Mouse (Mus musculus): ENCODE results near the gene BC005537.
"Not testable (repeated sequence)": the region's sequence is repeated elsewhere in the genome, so short reads cannot be mapped to it uniquely, and the experiment has no call there.

Gene BC005537

GRCm38 (mm10) chr13:24801308-24801921 is at the start of gene BC005537:
BC005537 (plus strand) TSS chr13:24801657.
- peak; percentile 26 for DNase-seq (ENCODE audit: low read depth, low spot score)

- DNase-seq (ENCODE audit: low read depth, low spot score), result no peak
These were observed 44.7 kb upstream of the BC005537 start for GRCm38 (mm10) chr13:24756756-24757155.

GRCm38 (mm10) chr13:24757820-24758564 is 43.5 kb upstream of the BC005537 start:
- no peak for DNase-seq (ENCODE audit: low read depth, low spot score)

- no peak for DNase-seq (ENCODE audit: low read depth, low spot score)
These were observed 42.0 kb upstream of the BC005537 start for GRCm38 (mm10) chr13:24759451-24759850.

- DNase-seq (ENCODE audit: low read depth, low spot score), result no peak
These were observed 41.0 kb upstream of the BC005537 start for GRCm38 (mm10) chr13:24760351-24760870.

- DNase-seq (ENCODE audit: low read depth, low spot score), result no peak
These were observed 40.4 kb upstream of the BC005537 start for GRCm38 (mm10) chr13:24761083-24761402.

- peak; percentile 47 for DNase-seq (ENCODE audit: low read depth, low spot score)
These were observed 39.8 kb upstream of the BC005537 start, which contains the start of gene Gmnn for GRCm38 (mm10) chr13:24761403-24762227. Gmnn (minus strand) TSS chr13:24761923.

- DNase-seq (ENCODE audit: low read depth, low spot score), result no peak
These were observed 39.2 kb upstream of the BC005537 start for GRCm38 (mm10) chr13:24762254-24762653.

- DNase-seq (ENCODE audit: low read depth, low spot score), result not testable (repeated sequence)
These were observed 33.6 kb upstream of the BC005537 start for GRCm38 (mm10) chr13:24767809-24768208.

- DNase-seq (ENCODE audit: low read depth, low spot score), result not testable (repeated sequence)
These were observed 30.0 kb upstream of the BC005537 start for GRCm38 (mm10) chr13:24771482-24771881.

- DNase-seq (ENCODE audit: low read depth, low spot score), result no peak
These were observed 25.2 kb upstream of the BC005537 start for GRCm38 (mm10) chr13:24776146-24776844.

GRCm38 (mm10) chr13:24778026-24778425 is 23.4 kb upstream of the BC005537 start:
- no peak for DNase-seq (ENCODE audit: low read depth, low spot score)

GRCm38 (mm10) chr13:24778706-24779380 is 22.6 kb upstream of the BC005537 start:
- DNase-seq (ENCODE audit: low read depth, low spot score), result no peak

- no peak for DNase-seq (ENCODE audit: low read depth, low spot score)
These were observed 19.5 kb upstream of the BC005537 start for GRCm38 (mm10) chr13:24781916-24782315.

- DNase-seq (ENCODE audit: low read depth, low spot score), result no peak
These were observed 15.4 kb upstream of the BC005537 start for GRCm38 (mm10) chr13:24786014-24786490.

- DNase-seq (ENCODE audit: low read depth, low spot score), result no peak
These were observed 14.0 kb upstream of the BC005537 start for GRCm38 (mm10) chr13:24787477-24787876.

GRCm38 (mm10) chr13:24791349-24791748 is 10.1 kb upstream of the BC005537 start:
- DNase-seq (ENCODE audit: low read depth, low spot score), result no peak

- no peak for DNase-seq (ENCODE audit: low read depth, low spot score)
These were observed 8.9 kb upstream of the BC005537 start for GRCm38 (mm10) chr13:24792411-24793045.

- DNase-seq (ENCODE audit: low read depth, low spot score), result no peak
These were observed 2.8 kb upstream of the BC005537 start for GRCm38 (mm10) chr13:24798686-24799085.

GRCm38 (mm10) chr13:24799378-24799777 is 2.1 kb upstream of the BC005537 start:
- DNase-seq (ENCODE audit: low read depth, low spot score), result no peak

Measured in retina, adult 2 months (tissue).